Mouse (Mus musculus): ENCODE data around the gene L3mbtl1. TPM values are rescaled to one million over a fixed set of nuclear protein-coding genes. Genes with fewer than 3 reads are reported as not detected.
"Not testable (repeated sequence)": the region's sequence is repeated elsewhere in the genome, so short reads cannot be mapped to it uniquely, and the experiment has no call there.

L3mbtl1 gene
- polyA plus RNA-seq (2012; rRNA removed), result 0.27 and 0.34 TPM in 2 replicates

DNA sequence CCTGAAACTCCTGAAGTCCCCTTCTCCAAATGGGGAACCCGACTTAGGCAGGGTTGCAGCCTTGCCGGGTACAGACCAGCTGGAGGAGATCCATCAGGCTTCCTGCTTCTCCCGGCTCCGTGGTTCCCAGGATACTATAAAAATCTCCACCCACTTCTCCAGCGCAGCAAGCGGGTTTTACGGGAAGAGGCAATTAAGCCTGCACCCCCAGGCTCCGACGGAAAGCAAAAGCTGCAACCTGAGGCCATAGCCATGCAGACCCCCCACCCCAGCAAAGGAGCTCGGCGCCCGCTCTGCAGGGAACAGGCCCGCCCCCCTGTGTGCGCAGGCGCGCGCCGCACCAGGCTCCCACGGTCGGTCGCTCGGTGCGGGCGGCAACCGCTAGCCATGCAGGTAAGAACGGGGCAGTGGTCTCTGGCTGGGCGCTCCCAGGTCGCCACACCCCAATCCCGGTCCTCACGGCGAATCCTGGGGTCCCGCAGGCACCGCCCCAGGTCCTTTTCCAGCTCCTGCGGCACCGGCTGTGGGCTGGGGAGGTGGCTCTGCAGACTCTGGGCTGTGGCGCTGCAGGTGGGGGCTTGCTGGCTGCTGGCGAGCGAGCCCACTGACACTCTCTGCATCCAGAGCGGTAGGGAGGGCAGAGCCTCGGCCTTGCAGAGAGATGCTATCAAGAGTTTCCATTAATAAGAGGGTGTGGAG, at the start of gene L3mbtl1:
Gene L3mbtl1 (plus strand): TSS at position 325 of the 699 bp plus-strand sequence.
- peak; percentile 16 for DNase-seq
- Histone ChIP-seq H3K36me3 (ENCODE audit: control insufficient read depth, insufficient read depth, low read length) (peaks cover 4% of the 10 kb centered on the region), H3K4me1 (ENCODE audit: control insufficient read depth, insufficient read depth, low read length) (0 out of 2 replicates have a peak, but pooled peaks cover 3% of the 10 kb centered on the region), H3K27ac (ENCODE audit: insufficient read depth, low read depth, low read length) (no peak within 1 kb of the TSS), H3K4me3 (ENCODE audit: insufficient read depth, low read depth, low read length) (peak within 1 kb of the TSS; percentile 44), H3K27me3 (replicated peaks; ENCODE audit: control insufficient read depth, insufficient read depth, low read length) (no peaks in the 10 kb centered on the region)
- WGBS, result under 1% methylated on average over 39 of the region's 40 CpGs
- TF ChIP-seq CTCF (conservative IDR thresholded peaks at IDR 0.05; ENCODE audit: insufficient read depth, insufficient read length, low read depth, low read length), result no peak
- no peak for TF ChIP-seq POLR2A (IDR thresholded peaks at IDR 0.05; ENCODE audit: low read depth, low read length)

DNA sequence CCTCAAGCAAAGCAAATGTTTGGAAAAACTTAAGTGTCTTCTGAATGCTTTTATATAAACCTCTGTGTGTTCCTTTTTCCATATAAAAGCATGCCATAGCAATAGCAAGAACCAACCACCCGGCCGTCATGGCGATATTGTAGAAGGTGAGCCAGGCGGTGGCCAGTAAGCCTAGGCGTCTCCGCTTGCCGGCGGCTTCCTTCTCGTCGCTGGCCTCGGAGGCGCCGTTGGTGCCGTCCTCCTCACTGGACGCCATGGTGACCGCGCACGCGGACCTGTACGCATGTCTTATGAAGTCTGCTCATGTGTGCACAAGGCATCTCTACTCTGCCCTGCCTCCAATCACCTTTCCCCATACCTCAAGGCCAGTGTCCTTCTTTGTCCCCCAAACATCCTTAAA, 44.0 kb upstream of the L3mbtl1 start:
- WGBS, result 92% methylated on average over 20 of the region's 20 CpGs

DNA sequence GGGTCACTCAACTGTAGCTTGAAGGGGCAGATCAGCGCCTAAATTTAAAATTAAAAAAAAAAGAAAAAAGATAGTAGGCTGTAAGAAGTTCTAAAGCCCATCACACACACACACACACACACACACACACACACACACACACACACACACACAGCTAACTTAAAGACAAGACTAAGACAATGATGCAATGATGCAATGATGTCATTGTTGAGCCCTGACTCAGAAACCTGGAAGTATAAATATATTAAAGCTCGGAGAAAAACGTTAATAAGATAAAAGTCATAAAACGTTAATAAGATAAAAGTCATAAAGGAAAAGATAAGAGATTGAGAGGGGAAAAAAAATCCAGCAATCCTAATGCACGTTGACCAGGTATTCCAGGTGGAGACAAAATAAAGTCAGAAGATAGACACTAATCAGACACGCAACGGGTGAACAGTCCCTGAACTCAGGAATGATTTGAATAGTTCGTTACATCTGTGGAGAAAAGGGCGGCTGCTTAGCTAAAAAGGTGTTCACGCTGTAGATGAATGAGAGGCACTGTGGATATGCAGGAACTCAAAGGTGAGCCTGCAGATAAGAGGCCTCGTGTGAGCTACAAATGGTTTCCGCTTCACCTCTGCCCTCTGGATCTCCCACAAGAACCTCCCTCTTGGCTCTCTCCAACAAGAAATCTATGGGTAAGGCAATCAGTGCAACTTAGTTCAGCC, 43.2 kb upstream of the L3mbtl1 start:
- H3K4me3 ChIP-seq (ENCODE audit: insufficient read depth, low read depth, low read length), result no peak overlapping the region
- no peak overlapping the region for H3K27ac ChIP-seq (ENCODE audit: insufficient read depth, low read depth, low read length)
- H3K4me1 ChIP-seq (ENCODE audit: control insufficient read depth, insufficient read depth, low read length), result no peaks in the 10 kb centered on the region
- WGBS, result 73% methylated on average over 12 of the region's 12 CpGs
- DNase-seq, result no peak
- H3K36me3 ChIP-seq (ENCODE audit: control insufficient read depth, insufficient read depth, low read length), result no peaks in the 10 kb centered on the region
- no peaks in the 10 kb centered on the region for H3K27me3 ChIP-seq (replicated peaks; ENCODE audit: control insufficient read depth, insufficient read depth, low read length)
- TF ChIP-seq CTCF (conservative IDR thresholded peaks at IDR 0.05; ENCODE audit: insufficient read depth, insufficient read length, low read depth, low read length) (no peak), POLR2A (IDR thresholded peaks at IDR 0.05; ENCODE audit: low read depth, low read length) (no peak)

More for the DNA sequence above, 44.0 kb upstream of the L3mbtl1 start:
- not testable (repeated sequence) for H3K36me3 ChIP-seq (ENCODE audit: control insufficient read depth, insufficient read depth, low read length); H3K4me1 ChIP-seq (ENCODE audit: control insufficient read depth, insufficient read depth, low read length); H3K4me3 ChIP-seq (ENCODE audit: insufficient read depth, low read depth, low read length); H3K27me3 ChIP-seq (replicated peaks; ENCODE audit: control insufficient read depth, insufficient read depth, low read length); H3K27ac ChIP-seq (ENCODE audit: insufficient read depth, low read depth, low read length); DNase-seq

DNA sequence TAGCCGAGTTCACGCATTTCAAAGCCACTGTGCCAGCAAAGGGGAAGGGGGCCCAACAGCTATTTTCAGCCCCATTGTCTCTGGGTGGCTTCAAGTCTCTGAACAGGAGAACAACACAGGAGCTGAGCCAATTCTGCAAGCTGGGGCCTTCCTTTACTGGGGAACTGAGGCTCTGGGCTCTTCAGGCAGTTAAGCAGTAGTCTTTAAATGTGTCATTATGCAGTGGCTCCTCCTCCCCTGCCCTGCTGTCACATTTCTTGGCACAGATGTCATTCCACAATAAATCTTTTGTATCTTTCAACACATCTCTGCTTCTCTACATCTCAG, 42.7 kb upstream of the L3mbtl1 start:
- no peak for TF ChIP-seq CTCF (conservative IDR thresholded peaks at IDR 0.05; ENCODE audit: insufficient read depth, insufficient read length, low read depth, low read length)
- TF ChIP-seq POLR2A (IDR thresholded peaks at IDR 0.05; ENCODE audit: low read depth, low read length), result no peak
- Histone ChIP-seq H3K4me3 (ENCODE audit: insufficient read depth, low read depth, low read length) (no peak overlapping the region), H3K4me1 (ENCODE audit: control insufficient read depth, insufficient read depth, low read length) (no peaks in the 10 kb centered on the region; the same call in 1 of the 2 replicates), H3K27me3 (replicated peaks; ENCODE audit: control insufficient read depth, insufficient read depth, low read length) (no peaks in the 10 kb centered on the region), H3K27ac (ENCODE audit: insufficient read depth, low read depth, low read length) (no peak overlapping the region), H3K36me3 (ENCODE audit: control insufficient read depth, insufficient read depth, low read length) (no peaks in the 10 kb centered on the region)
- no peak for DNase-seq
- 48% methylated on average over 2 of the region's 2 CpGs for WGBS

DNA sequence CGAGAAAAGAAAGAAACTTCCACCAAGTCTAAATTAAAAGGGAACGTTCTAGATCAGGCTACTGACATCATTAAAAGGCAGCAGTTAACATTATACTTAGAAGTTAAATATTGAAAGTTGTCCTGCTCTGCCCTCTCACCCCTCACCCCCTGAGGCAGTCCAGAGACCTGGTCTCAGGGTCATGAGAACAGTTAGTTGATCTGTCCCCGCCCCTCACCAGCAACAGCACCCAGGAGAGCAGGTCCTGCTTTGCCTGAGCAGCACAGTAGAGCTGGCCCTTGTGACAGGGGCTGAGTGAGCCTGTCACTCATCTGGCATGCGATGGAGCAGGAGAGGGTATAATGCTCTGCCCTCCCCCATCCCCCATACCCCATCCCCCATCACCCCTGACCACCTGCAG, 37.4 kb upstream of the L3mbtl1 start:
- H3K4me3 ChIP-seq (ENCODE audit: insufficient read depth, low read depth, low read length), result no peak overlapping the region
- DNase-seq, result peak; percentile 92
- H3K36me3 ChIP-seq (ENCODE audit: control insufficient read depth, insufficient read depth, low read length), result no peaks in the 10 kb centered on the region
- H3K27ac ChIP-seq (ENCODE audit: insufficient read depth, low read depth, low read length), result no peak overlapping the region
- peaks cover 7% of the 10 kb centered on the region for H3K4me1 ChIP-seq (ENCODE audit: control insufficient read depth, insufficient read depth, low read length)
- TF ChIP-seq CTCF (conservative IDR thresholded peaks at IDR 0.05; ENCODE audit: insufficient read depth, insufficient read length, low read depth, low read length) (no peak), POLR2A (IDR thresholded peaks at IDR 0.05; ENCODE audit: low read depth, low read length) (no peak)
- 40% methylated on average over 4 of the region's 4 CpGs for WGBS
- no peaks in the 10 kb centered on the region for H3K27me3 ChIP-seq (replicated peaks; ENCODE audit: control insufficient read depth, insufficient read depth, low read length)

DNA sequence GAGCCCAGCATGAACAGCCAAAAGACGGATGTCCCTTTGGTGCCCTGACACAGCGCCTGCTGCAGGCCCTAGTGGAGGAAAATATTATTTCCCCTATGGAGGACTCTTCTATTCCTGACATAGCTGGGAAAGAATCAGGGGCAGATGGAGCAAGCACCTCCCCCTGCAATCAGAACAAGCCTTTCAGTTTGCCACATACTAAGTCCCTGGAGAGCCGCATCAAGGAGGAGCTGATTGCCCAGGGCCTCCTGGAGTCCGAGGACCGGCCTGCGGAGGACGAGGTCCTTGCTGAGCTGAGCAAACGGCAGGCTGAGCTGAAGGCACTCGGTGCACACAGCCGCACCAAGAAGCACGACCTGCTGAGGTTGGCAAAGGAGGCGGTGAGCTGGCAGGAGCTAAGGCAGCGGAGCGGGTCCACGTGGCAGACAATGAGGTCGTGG, 35.2 kb upstream of the L3mbtl1 start:
- Histone ChIP-seq H3K4me3 (ENCODE audit: insufficient read depth, low read depth, low read length) (no peak overlapping the region), H3K27ac (ENCODE audit: insufficient read depth, low read depth, low read length) (no peak overlapping the region), H3K27me3 (replicated peaks; ENCODE audit: control insufficient read depth, insufficient read depth, low read length) (no peaks in the 10 kb centered on the region), H3K36me3 (ENCODE audit: control insufficient read depth, insufficient read depth, low read length) (no peaks in the 10 kb centered on the region), H3K4me1 (ENCODE audit: control insufficient read depth, insufficient read depth, low read length) (peaks cover 7% of the 10 kb centered on the region)
- 32% methylated on average over 16 of the region's 16 CpGs for WGBS
- DNase-seq, result peak; percentile 84
- TF ChIP-seq CTCF (conservative IDR thresholded peaks at IDR 0.05; ENCODE audit: insufficient read depth, insufficient read length, low read depth, low read length) (no peak), POLR2A (IDR thresholded peaks at IDR 0.05; ENCODE audit: low read depth, low read length) (no peak)

DNA sequence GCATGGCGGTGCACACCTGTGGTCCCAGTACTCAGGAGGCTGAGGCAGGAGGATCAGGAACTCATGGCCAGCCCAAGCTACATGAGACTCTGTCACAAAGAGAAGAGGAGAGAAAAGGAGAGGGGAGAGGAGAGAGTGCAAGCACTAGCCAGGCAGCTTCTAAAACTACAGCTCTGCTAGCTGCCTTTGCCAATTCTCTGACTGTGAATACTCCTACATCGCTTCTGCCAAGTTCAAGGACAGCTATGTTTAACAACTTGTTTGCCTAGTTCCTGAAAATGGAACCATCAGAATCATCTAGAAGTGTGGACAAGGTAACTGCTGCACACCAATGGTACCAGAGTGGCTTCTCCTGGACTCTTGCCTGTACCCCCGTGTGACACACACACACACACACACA, 29.2 kb upstream of the L3mbtl1 start:
- Histone ChIP-seq H3K4me1 (ENCODE audit: control insufficient read depth, insufficient read depth, low read length) (no peaks in the 10 kb centered on the region), H3K27me3 (replicated peaks; ENCODE audit: control insufficient read depth, insufficient read depth, low read length) (no peaks in the 10 kb centered on the region; the same call in 1 of the 2 replicates), H3K4me3 (ENCODE audit: insufficient read depth, low read depth, low read length) (no peak overlapping the region), H3K36me3 (ENCODE audit: control insufficient read depth, insufficient read depth, low read length) (no peaks in the 10 kb centered on the region), H3K27ac (ENCODE audit: insufficient read depth, low read depth, low read length) (no peak overlapping the region)
- TF ChIP-seq CTCF (conservative IDR thresholded peaks at IDR 0.05; ENCODE audit: insufficient read depth, insufficient read length, low read depth, low read length), result no peak
- TF ChIP-seq POLR2A (IDR thresholded peaks at IDR 0.05; ENCODE audit: low read depth, low read length), result no peak
- no peak for DNase-seq
- 64% methylated on average over 3 of the region's 3 CpGs for WGBS

All from kidney, adult 2 months (tissue).